Mouse (Mus musculus) brain, embryonic 14.5 days (tissue): Measurements from ENCODE around the gene Ctsd.

Experiments
- CTCF ChIP-seq: fragments of 200-500 bp; IDR thresholded peaks from 2 replicates; pipeline ENCODE4 v1.5.1; 2012; ENCODE audit warnings: inconsistent platforms, mild to moderate bottlenecking, moderate library complexity, borderline replicate concordance; ENCODE audit not compliant: insufficient read depth, insufficient read length; ENCODE audit errors: extremely low read depth
- POLR2A ChIP-seq: fragments of 200-500 bp; IDR thresholded peaks from 2 replicates; pipeline ENCODE4 v1.6.1; 2012; ENCODE audit warnings: mild to moderate bottlenecking, inconsistent platforms, borderline replicate concordance; ENCODE audit not compliant: poor library complexity, insufficient read depth, insufficient read length, severe bottlenecking; ENCODE audit errors: extremely low read depth

DNA sequence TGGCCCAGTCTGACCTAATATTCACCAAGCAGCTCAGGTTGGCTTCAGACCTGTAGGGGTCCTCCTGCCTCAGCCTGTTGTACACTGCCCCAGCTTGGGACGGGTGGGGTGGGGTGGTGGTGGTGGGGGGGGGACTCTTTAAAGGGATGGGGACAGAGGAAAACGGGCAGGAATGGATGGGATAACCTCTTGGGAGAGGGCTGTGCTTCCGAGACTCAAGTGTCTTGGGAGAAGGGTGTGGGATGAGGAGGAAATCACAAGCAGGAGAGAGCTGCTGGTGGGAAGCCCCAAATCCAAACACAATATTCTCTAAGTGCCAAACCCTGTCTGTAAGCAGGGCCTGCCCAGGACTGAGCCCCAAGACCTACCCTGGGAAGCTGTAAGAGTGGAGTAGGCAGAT is 28.4 kb upstream of the Ctsd start:
- TF ChIP-seq CTCF (no peak), POLR2A (no peak)
